Mouse (Mus musculus): Measurements from ENCODE around the gene Wiz. TPM values are rescaled to one million over a fixed set of nuclear protein-coding genes. Genes with fewer than 3 reads are reported as not detected.

The Wiz gene
- polyA plus RNA-seq, 1 experiment from 2014 or later: 36.9 TPM

DNA sequence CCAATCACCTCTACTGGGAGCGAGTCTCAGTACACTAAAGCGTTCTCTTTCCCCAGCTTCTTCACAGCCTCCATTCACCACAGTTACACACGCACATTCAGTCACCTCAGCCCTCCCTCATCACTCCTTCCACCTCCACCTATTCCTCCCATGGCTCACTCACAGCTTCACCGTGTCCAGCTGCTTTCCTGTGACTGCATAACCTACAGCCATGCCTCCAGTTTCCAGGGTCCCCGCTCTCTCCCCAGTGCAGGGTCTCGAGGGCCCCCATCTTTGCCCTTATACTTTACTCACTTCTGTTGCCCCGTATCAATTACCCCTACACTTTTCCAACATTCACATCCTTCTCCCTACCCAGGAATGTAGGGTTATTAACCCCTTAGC, 1.3 kb downstream of the Wiz start:
- H3K4me3 ChIP-seq (ENCODE audit: low read depth, low read length): peak overlapping the region; percentile 73
- H3K27me3 ChIP-seq (ENCODE audit: control insufficient read depth, insufficient read depth, low read length): peaks cover 13% of the 10 kb centered on the region
- ATAC-seq (ENCODE audit: low FRiP score) (no peak), DNase-seq (ENCODE audit: low spot score, missing footprints) (no peak)
- H3K9ac ChIP-seq (ENCODE audit: low read length): 0 out of 2 replicates have a peak overlapping the region, but pooled peaks have one; percentile 84
- peak overlapping the region; percentile 94 for H3K4me2 ChIP-seq
- peaks cover 3% of the 10 kb centered on the region; the same call in 1 of the 2 replicates for H3K4me1 ChIP-seq (ENCODE audit: control insufficient read depth, insufficient read depth, low read length)
- 47% methylated on average over 7 of the region's 7 CpGs for WGBS
- H3K9me3 ChIP-seq (ENCODE audit: control insufficient read depth, low read length): no peaks in the 10 kb centered on the region
- H3K27ac ChIP-seq (ENCODE audit: low read depth, low read length): no peak overlapping the region
- no peaks in the 10 kb centered on the region for H3K36me3 ChIP-seq (ENCODE audit: control insufficient read depth, insufficient read depth, low read length)

DNA sequence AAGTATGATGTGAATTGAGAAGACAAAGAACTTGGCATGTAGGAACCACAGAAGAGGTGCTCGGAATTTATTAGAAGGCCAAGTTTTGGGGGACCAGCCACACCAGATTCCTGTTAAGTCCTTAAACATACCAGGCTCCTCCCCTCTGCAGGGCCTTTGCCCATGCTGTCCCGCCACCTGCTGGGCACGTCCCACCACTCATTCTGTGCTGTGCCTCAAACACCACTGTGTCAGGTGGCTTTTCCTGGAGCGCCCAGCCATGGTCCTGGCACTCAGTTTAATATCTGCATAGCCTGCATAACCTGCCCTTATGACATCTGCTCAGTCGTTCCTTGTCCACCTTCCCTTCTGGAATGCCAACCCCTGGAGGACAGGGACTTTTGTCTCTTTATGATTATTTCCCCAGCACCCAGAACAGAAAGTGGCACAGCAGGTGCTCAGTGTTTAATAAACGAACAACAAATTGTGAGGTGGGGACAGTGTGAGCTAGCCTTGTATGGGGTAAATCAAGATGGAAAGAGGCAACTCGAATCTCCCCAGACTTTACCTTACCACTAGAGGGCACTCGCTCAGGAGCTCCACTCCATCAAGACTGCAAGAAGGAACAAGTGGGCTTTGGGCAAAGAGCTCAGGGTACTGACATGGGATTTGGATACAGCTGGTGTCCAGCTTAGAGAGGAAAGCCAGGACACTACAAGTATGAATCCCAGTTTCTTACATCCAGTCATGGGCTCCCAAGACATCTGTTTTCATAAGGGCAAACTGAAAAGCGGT, 2.4 kb downstream of the Wiz start:
- peaks cover 3% of the 10 kb centered on the region; the same call in 1 of the 2 replicates for H3K4me1 ChIP-seq (ENCODE audit: control insufficient read depth, insufficient read depth, low read length)
- H3K36me3 ChIP-seq (ENCODE audit: control insufficient read depth, insufficient read depth, low read length): no peaks in the 10 kb centered on the region
- no peak overlapping the region for H3K27ac ChIP-seq (ENCODE audit: low read depth, low read length)
- 69% methylated on average over 9 of the region's 9 CpGs for WGBS
- no peak for ATAC-seq (ENCODE audit: low FRiP score)
- no peaks in the 10 kb centered on the region for H3K9me3 ChIP-seq (ENCODE audit: control insufficient read depth, low read length)
- no peak for DNase-seq (ENCODE audit: low spot score, missing footprints)
- H3K27me3 ChIP-seq (ENCODE audit: control insufficient read depth, insufficient read depth, low read length): peaks cover 10% of the 10 kb centered on the region
- H3K4me2 ChIP-seq: no peak overlapping the region
- no peak overlapping the region for H3K9ac ChIP-seq (ENCODE audit: low read length)
- H3K4me3 ChIP-seq (ENCODE audit: low read depth, low read length): no peak overlapping the region

DNA sequence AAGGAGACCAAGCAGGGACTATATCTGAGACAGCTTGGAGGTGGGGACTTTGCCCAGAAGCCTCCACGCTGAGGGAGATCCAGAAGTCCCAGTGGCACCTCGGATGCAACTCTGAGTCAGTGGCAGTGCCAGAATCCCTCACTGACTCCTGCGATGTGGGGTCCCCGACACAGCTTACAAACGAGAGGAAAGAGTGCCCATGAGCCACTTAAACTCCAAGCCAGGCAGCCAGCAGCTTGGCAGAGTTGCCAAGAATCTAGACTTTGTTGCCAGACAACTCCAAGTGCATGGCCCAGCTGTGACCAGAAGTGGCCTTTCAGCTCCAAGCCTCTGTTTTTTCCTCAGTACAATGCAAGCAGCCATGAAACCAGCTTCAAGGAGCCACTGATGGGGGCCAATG, 5.6 kb downstream of the Wiz start:
- peaks cover 3% of the 10 kb centered on the region; the same call in 1 of the 2 replicates for H3K4me1 ChIP-seq (ENCODE audit: control insufficient read depth, insufficient read depth, low read length)
- no peak overlapping the region for H3K9ac ChIP-seq (ENCODE audit: low read length)
- no peaks in the 10 kb centered on the region for H3K27me3 ChIP-seq (ENCODE audit: control insufficient read depth, insufficient read depth, low read length)
- ATAC-seq (ENCODE audit: low FRiP score) (no peak), DNase-seq (ENCODE audit: low spot score, missing footprints) (no peak)
- H3K4me2 ChIP-seq: no peak overlapping the region
- 91% methylated on average over 5 of the region's 5 CpGs for WGBS
- H3K27ac ChIP-seq (ENCODE audit: low read depth, low read length): no peak overlapping the region
- H3K9me3 ChIP-seq (ENCODE audit: control insufficient read depth, low read length): no peaks in the 10 kb centered on the region
- H3K4me3 ChIP-seq (ENCODE audit: low read depth, low read length): no peak overlapping the region
- H3K36me3 ChIP-seq (ENCODE audit: control insufficient read depth, insufficient read depth, low read length): no peaks in the 10 kb centered on the region

- no peak for DNase-seq (ENCODE audit: low spot score, missing footprints)
These were observed 6.7 kb downstream of the Wiz start for GRCm38 (mm10) chr17:32382576-32382975.

GRCm38 (mm10) chr17:32378786-32379185, 10.5 kb downstream of the Wiz start:
- no peak overlapping the region for H3K4me2 ChIP-seq
- H3K4me3 ChIP-seq (ENCODE audit: low read depth, low read length): no peak overlapping the region
- H3K27me3 ChIP-seq (ENCODE audit: control insufficient read depth, insufficient read depth, low read length): no peaks in the 10 kb centered on the region
- peaks cover 8% of the 10 kb centered on the region for H3K36me3 ChIP-seq (ENCODE audit: control insufficient read depth, insufficient read depth, low read length)
- ATAC-seq (ENCODE audit: low FRiP score): no peak
- WGBS: 82% methylated on average over 2 of the region's 2 CpGs
- H3K9ac ChIP-seq (ENCODE audit: low read length): no peak overlapping the region
- no peaks in the 10 kb centered on the region for H3K9me3 ChIP-seq (ENCODE audit: control insufficient read depth, low read length)
- no peaks in the 10 kb centered on the region; the same call in 1 of the 2 replicates for H3K4me1 ChIP-seq (ENCODE audit: control insufficient read depth, insufficient read depth, low read length)
- DNase-seq (ENCODE audit: low spot score, missing footprints): no peak
- H3K27ac ChIP-seq (ENCODE audit: low read depth, low read length): no peak overlapping the region

More at GRCm38 (mm10) chr17:32382576-32382975, 6.7 kb downstream of the Wiz start:
- no peak overlapping the region for H3K9ac ChIP-seq (ENCODE audit: low read length)
- H3K4me1 ChIP-seq (ENCODE audit: control insufficient read depth, insufficient read depth, low read length): no peaks in the 10 kb centered on the region
- ATAC-seq (ENCODE audit: low FRiP score): no peak
- no peak overlapping the region for H3K4me2 ChIP-seq
- no peaks in the 10 kb centered on the region for H3K27me3 ChIP-seq (ENCODE audit: control insufficient read depth, insufficient read depth, low read length)
- 87% methylated on average over 7 of the region's 7 CpGs for WGBS
- H3K36me3 ChIP-seq (ENCODE audit: control insufficient read depth, insufficient read depth, low read length): no peaks in the 10 kb centered on the region; the same call in 1 of the 2 replicates
- no peaks in the 10 kb centered on the region for H3K9me3 ChIP-seq (ENCODE audit: control insufficient read depth, low read length)
- no peak overlapping the region for H3K27ac ChIP-seq (ENCODE audit: low read depth, low read length)
- H3K4me3 ChIP-seq (ENCODE audit: low read depth, low read length): no peak overlapping the region

- WGBS: 87% methylated on average over 9 of the region's 9 CpGs
- no peak for DNase-seq (ENCODE audit: low spot score, missing footprints)
- Histone ChIP-seq H3K4me1 (ENCODE audit: control insufficient read depth, insufficient read depth, low read length) (no peaks in the 10 kb centered on the region; the same call in 1 of the 2 replicates), H3K4me2 (no peak overlapping the region), H3K9ac (ENCODE audit: low read length) (no peak overlapping the region), H3K27me3 (ENCODE audit: control insufficient read depth, insufficient read depth, low read length) (no peaks in the 10 kb centered on the region), H3K4me3 (ENCODE audit: low read depth, low read length) (no peak overlapping the region), H3K9me3 (ENCODE audit: control insufficient read depth, low read length) (no peaks in the 10 kb centered on the region), H3K36me3 (ENCODE audit: control insufficient read depth, insufficient read depth, low read length) (peaks cover 8% of the 10 kb centered on the region), H3K27ac (ENCODE audit: low read depth, low read length) (no peak overlapping the region)
- no peak for ATAC-seq (ENCODE audit: low FRiP score)
These were observed 12.1 kb downstream of the Wiz start for GRCm38 (mm10) chr17:32377137-32377536.

DNA sequence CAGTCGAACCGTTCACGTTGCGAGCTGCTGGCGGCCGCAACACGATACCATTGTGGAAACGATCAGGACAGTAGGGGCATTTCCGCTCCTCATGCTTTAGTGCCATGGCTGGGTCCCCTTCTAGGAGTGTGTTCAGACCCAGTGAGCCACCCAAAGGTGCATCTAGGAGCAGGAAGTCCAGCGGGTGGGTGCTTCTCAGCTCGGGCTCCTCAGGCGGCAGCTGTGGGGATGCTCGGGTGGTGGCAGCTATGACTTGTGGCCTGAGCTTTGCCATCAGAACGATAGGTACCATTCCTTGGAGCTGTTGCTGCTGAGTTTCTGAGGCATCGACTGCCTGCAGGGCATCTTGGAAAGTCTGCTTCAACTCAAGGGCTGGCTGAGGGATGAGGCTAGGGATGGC, 12.8 kb downstream of the Wiz start:
- Histone ChIP-seq H3K27me3 (ENCODE audit: control insufficient read depth, insufficient read depth, low read length) (no peaks in the 10 kb centered on the region), H3K4me1 (ENCODE audit: control insufficient read depth, insufficient read depth, low read length) (no peaks in the 10 kb centered on the region; the same call in 1 of the 2 replicates), H3K36me3 (ENCODE audit: control insufficient read depth, insufficient read depth, low read length) (peaks cover 8% of the 10 kb centered on the region), H3K9ac (ENCODE audit: low read length) (no peak overlapping the region), H3K27ac (ENCODE audit: low read depth, low read length) (no peak overlapping the region), H3K4me2 (no peak overlapping the region), H3K9me3 (ENCODE audit: control insufficient read depth, low read length) (no peaks in the 10 kb centered on the region), H3K4me3 (ENCODE audit: low read depth, low read length) (no peak overlapping the region)
- DNase-seq (ENCODE audit: low spot score, missing footprints): no peak
- 89% methylated on average over 15 of the region's 15 CpGs for WGBS
- ATAC-seq (ENCODE audit: low FRiP score): no peak

GRCm38 (mm10) chr17:32368991-32369578, 20.2 kb downstream of the Wiz start:
- Histone ChIP-seq H3K27ac (ENCODE audit: low read depth, low read length) (no peak overlapping the region), H3K36me3 (ENCODE audit: control insufficient read depth, insufficient read depth, low read length) (no peaks in the 10 kb centered on the region), H3K27me3 (ENCODE audit: control insufficient read depth, insufficient read depth, low read length) (no peaks in the 10 kb centered on the region), H3K9ac (ENCODE audit: low read length) (no peak overlapping the region), H3K4me2 (peak overlapping the region; percentile 38), H3K4me3 (ENCODE audit: low read depth, low read length) (peak overlapping the region; percentile 13; the same call in 1 of the 2 replicates), H3K4me1 (ENCODE audit: control insufficient read depth, insufficient read depth, low read length) (no peaks in the 10 kb centered on the region), H3K9me3 (ENCODE audit: control insufficient read depth, low read length) (no peaks in the 10 kb centered on the region)
- 19% methylated on average over 11 of the region's 17 CpGs for WGBS
- DNase-seq (ENCODE audit: low spot score, missing footprints) (no peak), ATAC-seq (ENCODE audit: low FRiP score) (no peak)

DNA sequence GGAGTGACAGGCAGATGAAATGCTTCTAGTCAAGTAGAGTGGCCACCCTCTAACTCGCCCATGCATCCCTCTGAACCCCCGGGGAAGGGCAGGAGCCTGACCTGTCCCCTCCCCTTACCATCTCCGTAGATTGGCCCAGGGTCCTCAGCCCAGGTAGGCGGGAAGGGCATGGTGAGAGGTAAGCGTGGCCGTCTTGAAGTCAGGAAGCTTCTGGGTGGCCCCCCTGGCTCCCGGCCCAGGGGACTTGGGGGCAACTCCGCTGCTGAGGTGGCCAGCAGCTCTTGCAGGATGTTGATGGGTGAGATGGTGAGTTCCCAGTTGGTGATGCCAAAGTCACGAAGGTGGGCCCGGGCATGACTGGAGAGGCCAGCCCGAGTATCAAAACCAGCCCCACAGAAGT, 21.5 kb downstream of the Wiz start:
- DNase-seq (ENCODE audit: low spot score, missing footprints) (no peak), ATAC-seq (ENCODE audit: low FRiP score) (no peak)
- no peaks in the 10 kb centered on the region for H3K9me3 ChIP-seq (ENCODE audit: control insufficient read depth, low read length)
- no peaks in the 10 kb centered on the region for H3K27me3 ChIP-seq (ENCODE audit: control insufficient read depth, insufficient read depth, low read length)
- no peak overlapping the region for H3K27ac ChIP-seq (ENCODE audit: low read depth, low read length)
- no peak overlapping the region for H3K4me2 ChIP-seq
- no peaks in the 10 kb centered on the region for H3K36me3 ChIP-seq (ENCODE audit: control insufficient read depth, insufficient read depth, low read length)
- WGBS: 93% methylated on average over 11 of the region's 11 CpGs
- H3K9ac ChIP-seq (ENCODE audit: low read length): no peak overlapping the region
- H3K4me3 ChIP-seq (ENCODE audit: low read depth, low read length): no peak overlapping the region
- H3K4me1 ChIP-seq (ENCODE audit: control insufficient read depth, insufficient read depth, low read length): peaks cover 6% of the 10 kb centered on the region

All from midbrain, embryonic 11.5 days (tissue).